Mouse (Mus musculus) gastrocnemius, postnatal 14 days (tissue): ENCODE results near the gene H6pd. TPM values are rescaled to one million over a fixed set of nuclear protein-coding genes. Genes with fewer than 3 reads are reported as not detected.
A peak's percentile ranks its signal among the peaks of the same experiment; 100 is the strongest.

Experiments
- DNase-seq: peaks from one replicate; pipeline ENCODE4 v3.0.0; 2021; ENCODE audit warnings: mixed read lengths
- intact Hi-C: fragments of 180-260 bp; cut with DNase I; formaldehyde crosslinking; loops from one replicate; pipeline ENCODE4 v1.15.1; 2025; ENCODE audit warnings: low total_unique reads
- total RNA-seq, 2 experiments: library from RNA; stranded (reverse); gene quantifications; 2 replicates each; pipeline ENCODE4 v1.2.3; 2021

H6pd gene
- total RNA-seq, 2 experiments from 2014 or later, result 48.5 to 62.8 TPM

DNA sequence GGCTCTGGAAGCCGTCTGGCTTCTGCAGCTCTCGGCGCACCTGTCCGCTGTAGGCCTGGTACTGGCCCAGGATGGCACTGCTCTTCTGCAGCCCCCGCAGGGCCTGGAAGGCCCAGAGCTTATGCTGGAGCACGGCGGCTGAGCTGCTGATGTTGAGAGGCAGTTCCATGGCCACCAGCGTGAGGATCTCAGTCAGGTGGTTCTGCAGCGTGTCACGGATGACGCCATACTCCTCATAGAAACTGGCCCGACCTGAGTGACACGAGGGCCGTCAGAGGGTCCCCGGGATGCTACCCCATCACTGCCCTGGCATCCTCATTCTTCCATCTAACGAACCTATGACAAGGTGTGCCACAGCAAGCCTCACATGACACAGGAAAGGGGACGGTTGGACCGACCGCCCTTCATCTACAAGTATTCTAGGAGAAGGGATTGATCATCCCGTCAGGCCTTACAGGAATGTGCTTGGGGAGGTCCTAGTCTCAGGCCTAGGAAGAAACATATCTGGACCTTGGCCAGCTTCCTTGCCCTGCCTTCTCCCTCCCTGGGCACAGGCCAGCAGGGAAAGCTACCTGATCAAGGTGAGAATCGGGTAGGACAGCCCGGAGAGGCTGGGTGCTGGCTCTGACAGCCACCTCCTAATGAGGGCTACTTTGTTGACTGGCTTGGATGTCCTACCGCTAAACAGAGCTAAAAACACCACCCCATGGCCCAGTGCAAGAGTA, 24.7 kb downstream of the H6pd start:
- intact Hi-C loops, result no loop called here
- DNase-seq, result no peak

DNA sequence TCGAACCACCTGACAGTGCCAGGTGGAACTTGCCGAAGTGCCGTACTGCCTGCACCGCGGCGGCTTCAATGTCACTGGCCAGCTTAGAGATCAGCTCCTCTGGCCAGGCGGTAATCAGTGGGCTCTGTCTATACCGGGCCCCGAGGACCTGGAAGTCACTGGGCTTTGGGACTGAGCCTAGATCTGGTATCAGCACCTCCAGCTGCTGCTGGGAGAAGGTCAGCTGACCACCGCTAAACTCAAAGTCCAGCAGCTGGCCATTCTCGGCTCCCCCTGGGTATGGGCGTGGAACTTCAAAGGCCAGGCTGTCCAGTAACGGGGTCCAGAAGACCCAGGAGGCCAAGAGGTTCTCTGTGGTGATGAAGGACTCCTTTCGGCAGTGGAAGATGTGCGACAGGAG, 26.7 kb downstream of the H6pd start:
- DNase-seq, result no peak
- intact Hi-C loops, result no loop called here

DNA sequence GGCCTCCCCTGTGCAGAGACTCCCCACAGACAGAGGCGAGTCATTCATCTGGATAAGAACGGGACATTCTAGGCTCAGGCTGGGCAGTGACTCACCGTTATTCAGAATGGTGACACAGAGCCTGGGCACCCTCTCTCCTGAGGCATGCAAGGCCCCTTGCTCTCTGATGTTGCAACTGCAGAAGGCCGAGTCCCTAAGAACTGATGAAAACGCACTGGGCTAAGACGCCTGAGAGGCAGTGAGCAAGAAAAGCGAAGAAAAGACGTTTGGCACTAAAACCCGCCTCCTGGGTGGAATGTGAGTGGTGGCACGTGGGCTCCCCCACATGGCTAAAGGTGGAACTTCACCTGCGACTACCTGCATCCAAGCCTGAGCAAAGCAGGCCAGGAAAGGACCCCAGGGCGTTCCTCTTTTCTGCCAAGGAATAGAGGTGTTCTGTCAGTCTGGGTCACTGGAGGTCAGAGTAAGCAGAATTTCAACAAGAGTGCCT, 29.0 kb downstream of the H6pd start:
- DNase-seq, result peak; percentile 64
- intact Hi-C loops, result no loop called here

DNA sequence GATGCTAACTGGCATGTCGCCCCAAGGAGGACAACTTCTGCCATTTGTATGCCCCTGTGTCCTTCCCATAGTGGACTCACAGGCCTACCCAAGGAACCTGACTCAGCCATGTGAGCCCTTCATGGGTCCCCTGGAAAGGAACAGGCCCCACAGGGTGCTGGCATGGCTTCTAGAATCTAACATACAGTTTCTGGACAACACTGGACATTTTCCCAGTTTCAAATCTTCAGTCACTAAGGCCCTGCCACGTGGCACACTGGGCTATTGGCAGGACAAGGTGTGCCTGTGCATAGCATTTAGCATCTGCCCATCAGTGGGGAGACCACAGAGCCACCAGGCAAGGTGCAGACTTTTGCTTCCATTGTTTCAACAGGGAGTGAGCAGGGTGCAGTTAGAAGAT, 30.0 kb downstream of the H6pd start:
- intact Hi-C loops, result no loop called here

DNA sequence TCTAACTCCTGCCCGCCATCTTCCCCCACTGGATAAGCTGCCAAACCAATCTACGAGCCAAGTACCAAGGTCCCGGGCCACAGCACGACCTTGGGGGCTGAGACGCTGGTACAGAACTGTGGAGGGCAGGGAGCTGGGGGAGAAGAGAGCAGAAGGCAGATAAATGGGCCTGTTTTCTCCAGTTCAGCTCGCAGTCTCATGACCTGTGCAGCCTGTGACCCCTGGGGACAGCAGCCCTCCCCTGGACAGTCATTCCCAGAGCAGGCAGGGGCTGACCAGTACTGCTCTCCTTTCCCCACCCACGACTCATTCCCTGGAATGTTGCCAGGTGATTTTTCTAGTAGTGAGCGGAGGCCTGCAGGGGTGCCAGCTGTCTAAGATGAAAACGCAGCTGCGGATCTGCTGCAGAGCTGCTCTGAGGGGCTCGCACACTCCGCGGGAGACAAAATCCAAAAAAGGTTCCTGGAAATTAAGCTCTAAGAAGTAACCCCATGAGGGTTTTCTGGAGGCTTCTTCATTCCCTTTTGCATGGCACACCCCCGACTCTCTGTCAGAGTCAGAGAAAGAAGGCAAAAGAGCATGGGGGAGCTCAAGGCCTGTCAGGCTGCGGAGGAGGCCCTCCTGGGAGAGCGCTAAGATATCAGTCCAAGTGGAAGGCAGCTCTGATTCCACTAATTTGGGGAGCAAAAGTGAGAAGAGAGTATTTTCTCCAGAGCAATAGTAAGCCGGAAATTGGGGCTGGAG, 30.9 kb downstream of the H6pd start:
- DNase-seq, result no peak
- intact Hi-C loops, result no loop called here

More for the DNA sequence above, 30.0 kb downstream of the H6pd start:
- DNase-seq, result no peak

DNA sequence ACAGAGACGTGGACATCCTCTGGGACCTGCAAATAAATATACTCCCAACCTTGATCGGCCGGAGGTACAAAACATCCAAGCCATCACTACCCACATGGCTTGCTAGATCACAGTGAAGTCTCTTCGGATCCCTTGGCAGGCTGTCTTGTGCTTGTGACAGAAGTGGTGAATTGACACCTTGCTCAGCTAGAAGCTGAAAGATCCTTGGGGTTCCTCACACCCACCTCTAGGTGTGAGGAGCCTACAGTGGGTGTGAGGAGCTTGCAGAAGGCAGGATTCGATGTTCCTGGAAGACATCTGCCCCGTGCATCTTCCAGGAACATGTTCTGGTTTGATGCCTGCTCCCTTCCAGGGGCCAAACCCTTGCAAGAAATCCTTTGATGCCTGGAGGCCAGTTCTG, 31.6 kb downstream of the H6pd start:
- intact Hi-C loops, result no loop called here
- DNase-seq, result no peak

DNA sequence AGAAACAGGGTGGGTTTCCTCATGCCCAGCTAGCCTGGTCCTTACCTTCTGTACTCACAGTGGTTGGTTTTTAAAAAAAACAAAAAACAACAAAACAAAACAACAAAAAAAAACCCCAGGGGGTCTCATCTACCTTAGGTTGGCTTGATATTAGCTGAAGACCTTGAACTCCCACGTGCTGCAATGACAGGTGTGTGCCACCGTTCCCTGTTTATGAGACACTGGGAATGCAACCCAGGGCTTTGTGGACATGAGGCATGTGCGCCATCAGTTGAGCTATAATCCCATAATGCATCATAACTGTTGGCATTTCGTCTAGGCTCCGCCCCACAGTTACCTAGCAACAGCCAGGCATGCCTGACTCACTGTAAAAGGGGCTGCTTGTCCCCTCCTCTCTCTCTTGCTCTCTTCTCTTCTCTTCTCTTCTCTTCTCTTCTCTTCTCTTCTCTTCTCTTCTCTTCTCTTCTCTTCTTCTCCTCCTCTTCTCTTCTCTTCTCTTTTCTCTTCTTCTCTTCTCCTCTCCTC, 33.0 kb downstream of the H6pd start:
- intact Hi-C loops, result no loop called here
- DNase-seq, result no peak

DNA sequence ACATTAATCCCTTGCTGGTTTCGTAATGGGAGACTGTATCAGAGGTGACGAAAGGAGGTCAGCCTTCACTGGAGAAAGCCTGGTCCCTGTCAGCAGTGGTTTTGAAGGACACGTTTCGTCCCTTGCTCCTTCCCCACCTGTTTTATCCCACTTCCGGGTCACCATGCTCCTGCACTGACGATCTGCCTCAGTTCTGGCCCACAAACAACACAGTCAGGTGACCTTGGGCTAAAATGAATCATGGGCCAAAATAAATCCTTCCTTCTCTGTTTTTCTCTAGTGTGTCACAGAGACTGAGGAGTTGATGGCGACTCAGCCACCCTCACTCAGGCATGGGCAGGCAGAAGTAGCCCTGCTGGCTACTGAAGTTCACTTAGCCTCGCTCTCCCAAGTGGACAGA, 33.5 kb downstream of the H6pd start:
- intact Hi-C loops, result no loop called here
- no peak for DNase-seq

DNA sequence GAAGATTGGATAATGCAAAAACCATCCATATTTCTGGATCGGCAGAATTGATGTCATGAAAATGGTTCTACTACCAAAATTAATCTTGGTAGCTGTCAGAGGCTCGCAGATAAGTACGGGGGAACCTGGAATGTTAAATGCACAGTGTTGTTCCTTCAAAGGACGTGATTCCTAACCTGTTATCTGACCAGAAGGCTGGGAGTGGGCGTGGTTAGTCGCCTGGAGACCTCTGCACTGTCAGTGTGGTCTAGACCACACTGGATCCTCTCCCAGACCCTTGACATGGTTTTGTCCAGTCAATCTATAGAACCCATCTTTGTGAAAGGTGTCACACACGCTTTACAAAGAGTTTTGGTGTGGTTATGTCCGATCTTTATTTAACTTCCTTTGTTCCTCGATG, 37.4 kb downstream of the H6pd start:
- intact Hi-C loops, result no loop called here
- DNase-seq, result no peak

DNA sequence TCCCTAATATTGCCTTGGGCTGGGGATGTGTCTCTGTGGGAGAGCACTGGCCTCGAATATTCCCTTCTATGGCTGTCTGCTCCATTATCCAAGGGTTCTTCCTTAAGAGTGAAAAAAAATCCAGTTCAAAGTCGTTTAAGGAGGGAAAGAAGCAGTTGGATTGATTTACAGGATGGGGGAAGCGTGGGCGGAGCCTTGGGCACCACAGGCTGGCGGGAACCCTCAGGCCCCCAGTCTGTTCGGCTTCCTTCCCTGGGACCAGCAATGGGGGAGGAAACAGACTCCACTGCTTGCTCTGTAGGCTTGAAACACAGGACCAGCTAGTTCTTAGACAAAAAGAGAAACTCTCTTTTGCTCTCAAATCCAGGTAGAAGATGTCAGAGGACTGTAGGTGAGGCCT, 40.3 kb downstream of the H6pd start:
- no peak for DNase-seq
- intact Hi-C loops, result loop anchor here (10.0 kb wide), 1 partner anchor 224 kb away; no protein-coding TSS in a partner anchor

DNA sequence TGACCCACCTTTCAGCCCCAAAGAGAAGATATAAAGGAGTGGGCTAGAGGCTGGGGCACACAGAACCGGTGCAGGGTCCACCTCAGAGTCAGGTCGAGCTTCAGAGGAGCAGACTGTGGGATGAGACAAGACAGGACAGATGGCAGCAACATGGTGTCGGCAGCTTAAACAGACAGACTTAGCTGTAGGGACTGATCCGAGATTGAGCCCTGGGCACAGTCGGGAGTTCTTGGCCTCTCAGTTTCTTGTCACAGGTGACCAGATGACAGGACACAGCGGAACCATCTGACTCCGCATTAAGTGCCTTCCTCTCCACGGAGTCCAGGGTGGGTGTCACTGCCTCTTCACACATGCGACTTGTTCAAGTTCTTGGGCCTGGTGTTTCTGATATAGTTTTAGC, 41.9 kb downstream of the H6pd start:
- DNase-seq, result no peak
- intact Hi-C loops, result loop anchor here (10.0 kb wide), 1 partner anchor 222 kb away; no protein-coding TSS in a partner anchor

DNA sequence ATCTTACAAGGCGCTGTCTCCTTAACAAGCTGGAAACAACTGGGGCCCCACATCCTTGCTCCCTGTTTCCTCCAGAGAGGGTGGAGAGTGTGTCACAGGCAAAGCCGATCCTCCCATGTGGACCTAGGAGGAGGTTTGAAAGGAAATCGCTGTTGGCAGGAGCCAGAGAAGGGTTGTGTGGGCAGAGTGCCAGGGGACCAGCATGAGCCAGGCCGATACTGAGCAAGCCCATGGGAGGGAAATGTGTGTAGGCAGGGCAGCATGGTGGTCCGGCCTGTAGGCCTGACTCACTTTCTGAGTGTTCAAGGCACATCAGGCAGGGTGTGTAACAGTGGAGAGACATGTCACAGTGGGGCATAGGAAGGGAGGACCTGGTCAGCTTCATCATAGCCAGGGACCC, 42.6 kb downstream of the H6pd start:
- intact Hi-C loops, result loop anchor here (10.0 kb wide), 1 partner anchor 221 kb away; no protein-coding TSS in a partner anchor

DNA sequence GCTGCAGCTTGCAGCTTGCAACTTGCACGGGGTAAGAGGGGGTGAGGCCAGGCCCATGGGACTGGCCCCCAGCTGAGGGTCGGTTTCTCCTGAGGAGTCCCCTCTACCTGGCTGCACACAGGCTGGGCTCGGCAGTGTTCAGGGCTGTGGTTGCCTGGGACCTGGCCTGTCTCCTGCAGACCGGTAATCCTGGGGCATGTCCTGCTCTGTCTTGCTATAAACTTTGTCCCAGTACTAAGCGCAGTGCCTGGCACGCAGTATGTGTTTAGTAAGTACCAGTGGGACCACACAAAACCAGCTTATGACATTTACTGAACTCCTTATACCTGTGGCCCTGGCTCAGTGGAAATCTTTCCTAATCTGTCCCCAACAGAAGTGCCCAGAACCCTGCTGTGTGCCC, 43.2 kb downstream of the H6pd start:
- intact Hi-C loops, result loop anchor here (10.0 kb wide), 1 partner anchor 221 kb away; no protein-coding TSS in a partner anchor
- no peak for DNase-seq

More for the DNA sequence above, 42.6 kb downstream of the H6pd start:
- peak; percentile 76 for DNase-seq

DNA sequence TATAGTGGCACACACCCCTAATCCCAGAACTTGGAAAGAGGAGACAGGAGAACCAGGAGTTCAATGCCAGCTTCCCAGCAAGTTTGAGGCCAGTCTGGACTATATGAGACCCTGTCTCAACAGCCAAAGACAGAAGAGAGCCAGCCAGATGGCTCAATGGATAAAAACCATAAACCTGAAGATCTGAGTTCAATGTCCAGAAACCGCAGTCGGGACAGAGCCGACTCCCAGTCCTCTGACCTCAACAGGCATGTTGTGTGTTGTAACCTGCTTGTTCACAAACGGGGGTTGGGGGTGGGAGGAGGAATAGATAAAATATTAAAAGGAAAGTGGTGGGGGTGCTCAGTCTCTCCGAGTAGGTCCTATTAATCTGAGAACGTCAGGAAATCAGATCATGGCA, 43.6 kb downstream of the H6pd start:
- DNase-seq, result no peak
- intact Hi-C loops, result loop anchor here (10.0 kb wide), 1 partner anchor 220 kb away; no protein-coding TSS in a partner anchor

DNA sequence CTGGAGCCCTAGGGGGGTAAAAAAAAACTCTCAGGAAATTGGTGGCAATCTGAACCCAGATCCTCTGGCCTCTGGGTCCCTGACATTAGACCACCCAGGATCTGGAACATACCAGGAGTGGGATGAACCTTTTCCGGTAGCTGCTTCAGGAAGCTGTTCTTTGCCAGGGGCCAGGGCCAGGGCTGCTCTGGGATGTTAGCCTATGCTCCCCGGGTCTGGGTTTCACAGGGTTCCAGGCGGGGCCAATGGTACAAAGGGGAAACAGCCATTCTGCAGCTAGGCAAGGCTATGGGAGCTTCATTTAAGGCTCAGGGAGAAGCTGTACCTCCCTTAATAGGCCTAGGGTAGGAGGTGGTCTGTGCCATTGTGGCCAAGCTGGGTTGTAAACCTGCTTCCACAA, 44.1 kb downstream of the H6pd start:
- intact Hi-C loops, result loop anchor here (10.0 kb wide), 1 partner anchor 220 kb away; no protein-coding TSS in a partner anchor
- DNase-seq, result no peak

DNA sequence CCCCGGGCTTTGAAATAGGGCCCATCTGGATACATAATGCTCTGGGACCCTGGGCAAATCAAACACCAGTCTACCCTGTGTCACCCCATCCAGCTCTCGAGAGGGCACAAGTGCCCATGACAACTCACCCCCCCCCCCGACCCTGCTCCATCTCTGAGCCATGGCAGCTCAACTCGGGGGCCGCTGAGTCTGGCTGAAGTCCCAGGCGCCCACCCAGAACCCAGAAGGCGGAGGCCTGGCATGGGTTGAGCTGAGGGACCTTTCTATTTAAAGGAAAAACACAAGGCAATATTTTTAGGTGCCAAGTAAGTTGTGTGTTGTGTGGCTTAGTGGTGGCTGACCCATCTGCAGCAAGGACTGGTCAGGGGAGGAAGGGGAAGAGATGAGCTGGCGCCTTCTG, 44.5 kb downstream of the H6pd start:
- DNase-seq, result no peak
- intact Hi-C loops, result loop anchor here (10.0 kb wide), 1 partner anchor 219 kb away; no protein-coding TSS in a partner anchor

DNA sequence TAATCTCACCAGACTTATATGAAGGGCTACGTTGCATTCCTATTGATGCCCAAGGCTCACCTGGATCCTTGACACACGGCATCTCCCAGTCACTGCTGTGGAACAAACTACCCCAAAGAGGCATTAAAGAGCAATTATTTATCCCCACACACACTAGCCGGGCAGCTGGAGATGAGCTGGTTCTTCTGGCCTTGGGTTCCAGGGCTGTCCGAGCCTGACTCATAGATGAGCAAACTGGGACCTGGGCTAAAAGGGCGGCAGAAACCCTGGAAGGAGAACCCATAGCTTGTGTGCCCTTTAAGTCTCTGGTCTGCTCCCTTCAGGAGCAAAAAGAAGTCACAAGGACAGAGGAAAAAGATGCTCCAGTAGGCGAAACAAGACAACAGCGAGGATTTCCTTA, 48.4 kb downstream of the H6pd start:
- DNase-seq, result no peak
- intact Hi-C loops, result loop anchor here (10.0 kb wide), 1 partner anchor 216 kb away; no protein-coding TSS in a partner anchor

DNA sequence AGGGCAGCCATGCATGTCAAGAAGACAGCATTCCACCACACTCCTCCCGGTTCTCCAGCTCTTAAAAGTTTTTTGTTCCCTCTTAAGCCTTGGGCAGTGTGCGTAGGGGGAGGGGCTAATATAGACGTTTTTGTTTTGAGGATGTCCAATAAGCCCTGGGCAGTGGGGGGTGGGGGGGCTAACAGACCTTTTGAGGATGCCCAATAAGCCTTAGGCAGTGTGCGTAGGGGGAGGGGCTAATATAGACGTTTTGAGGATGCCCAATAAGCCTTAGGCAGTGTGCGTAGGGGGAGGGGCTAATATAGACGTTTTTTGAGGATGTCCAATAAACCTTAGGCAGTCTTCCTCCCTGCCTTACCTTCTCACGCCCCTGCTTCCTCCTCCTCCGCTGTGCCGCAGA, 49.0 kb downstream of the H6pd start:
- intact Hi-C loops, result loop anchor here (2.0 to 10.0 kb wide), 3 partner anchors 123 to 215 kb away; no protein-coding TSS in a partner anchor
- no peak for DNase-seq

DNA sequence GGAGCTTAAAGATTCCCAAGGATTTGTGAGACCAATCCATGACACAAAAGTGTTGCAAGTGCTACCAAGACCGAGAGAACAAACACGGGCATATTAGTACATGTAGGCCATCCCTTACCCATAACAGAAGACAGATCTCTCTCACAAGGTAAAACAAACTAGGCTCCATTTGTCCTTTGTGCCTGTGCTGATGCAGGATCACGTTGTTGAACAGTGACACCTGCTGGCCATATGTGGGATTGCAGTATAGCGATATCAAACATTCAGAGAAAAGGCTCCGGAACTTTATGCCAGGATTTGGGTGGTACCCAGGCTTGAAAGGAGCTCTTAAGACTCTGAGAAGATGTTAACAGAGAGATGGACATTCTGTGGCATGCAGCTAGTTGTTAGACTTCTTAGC, 50.3 kb downstream of the H6pd start:
- DNase-seq, result peak; percentile 71

DNA sequence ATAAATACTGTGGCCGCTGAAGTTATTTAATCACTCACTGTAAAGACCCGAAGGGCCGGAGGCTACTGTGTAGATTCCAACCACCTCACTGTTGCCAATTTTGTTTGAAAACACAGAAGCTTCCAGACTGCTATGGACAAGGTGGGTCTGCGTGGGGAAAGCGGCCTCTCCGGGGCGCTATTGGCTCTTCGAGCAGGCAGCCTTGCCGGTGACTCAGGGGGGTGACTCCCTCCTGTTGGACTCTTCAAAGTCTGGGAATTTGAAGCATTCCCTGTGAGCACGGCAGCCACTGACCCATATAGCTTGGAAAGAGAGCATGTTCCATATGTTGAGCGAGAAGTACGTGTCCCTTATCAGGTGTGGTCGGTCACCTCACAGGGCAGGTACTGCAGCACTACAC, 52.8 kb downstream of the H6pd start:
- intact Hi-C loops, result loop anchor here (5.0 kb wide), 1 partner anchor 119 kb away; no protein-coding TSS in a partner anchor
- no peak for DNase-seq

More for the DNA sequence above, 50.3 kb downstream of the H6pd start:
- intact Hi-C loops, result loop anchor here (2.0 to 5.0 kb wide), 2 partner anchors 121 to 152 kb away; no protein-coding TSS in a partner anchor
